Mouse (Mus musculus) c-Kit-negative CD71-positive TER-119-positive erythroid progenitor cells, embryonic 14.5 days (primary cell): Measurements from ENCODE around the gene Hddc3.

Experiments
- DNase-seq: peaks from one replicate; pipeline ENCODE4 v3.0.0-alpha.2; 2013; ENCODE audit warnings: low read depth, low spot score

Gene Hddc3

GRCm38 (mm10) chr7:80398654-80399444 lies 55.9 kb downstream of the Hddc3 start:
- DNase-seq, result no peak

- DNase-seq, result no peak
Measured at GRCm38 (mm10) chr7:80400099-80400498, 57.2 kb downstream of the Hddc3 start.
